Mouse (Mus musculus) liver (tissue): ENCODE data around the gene Vmn2r72.

ENCODE experiments used
- DNase-seq: peaks from one replicate; pipeline ENCODE4 v3.0.0-alpha.2; 2020; ENCODE audit warnings: mixed read lengths

Gene Vmn2r72

DNA sequence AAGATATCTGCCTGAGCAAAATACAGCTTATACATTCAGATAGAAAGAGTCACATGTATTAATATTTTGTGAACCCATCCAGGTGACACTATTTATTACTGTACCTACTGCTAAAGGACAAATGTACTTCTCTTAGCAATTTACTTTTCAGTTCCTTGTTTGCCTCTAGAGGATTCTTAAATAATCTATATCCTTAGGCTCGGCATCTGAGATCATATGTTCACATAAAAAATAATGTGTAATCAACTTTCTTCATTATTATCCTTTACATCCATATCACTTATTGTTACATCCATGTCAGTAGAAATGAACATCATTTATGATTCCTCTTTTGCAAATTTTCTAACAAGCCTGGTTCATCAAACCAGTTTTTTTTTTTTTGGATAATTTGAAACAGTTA is at the start of gene Vmn2r72:
Gene Vmn2r72 (minus strand): TSS at position 101 of the 400 bp plus-strand sequence.
- no peak for DNase-seq
